Mouse (Mus musculus) right cerebral cortex, postnatal 10 days (tissue): ENCODE results near the gene Per1.

Experiments
- DNase-seq, 2 experiments: peaks; one replicate each; pipeline ENCODE4 v3.0.0; 2021; ENCODE audit warnings: low spot score in 2 of 2

Gene Per1

GRCm38 (mm10) chr11:69094697-69095429, at the start of gene Per1:
Gene Per1, plus strand, starts transcription at chr11:69095217.
- DNase-seq, result peak; percentile 100

GRCm38 (mm10) chr11:69045531-69046394, 49.3 kb upstream of the Per1 start, which contains the start of gene Aurkb:
Gene Aurkb, plus strand, starts transcription at chr11:69045647.
- DNase-seq, result peak; percentile 90 to 92

GRCm38 (mm10) chr11:69046395-69046774, 48.6 kb upstream of the Per1 start:
- DNase-seq, result peak in 1 of 2 experiments; percentile 10

GRCm38 (mm10) chr11:69047592-69047991, 47.4 kb upstream of the Per1 start:
- DNase-seq, result peak; percentile 17 to 33

GRCm38 (mm10) chr11:69048151-69048550, 46.9 kb upstream of the Per1 start:
- peak in 1 of 2 experiments; percentile 14 for DNase-seq

GRCm38 (mm10) chr11:69050748-69051147, 44.3 kb upstream of the Per1 start:
- peak in 1 of 2 experiments; percentile 23 for DNase-seq

- no peak for DNase-seq
Observed at GRCm38 (mm10) chr11:69051771-69052170, 43.2 kb upstream of the Per1 start.

GRCm38 (mm10) chr11:69052824-69053421, 42.1 kb upstream of the Per1 start:
- peak in 1 of 2 experiments; percentile 11 for DNase-seq

- no peak for DNase-seq
Observed at GRCm38 (mm10) chr11:69053848-69054247, 41.2 kb upstream of the Per1 start.

GRCm38 (mm10) chr11:69058265-69058664, 36.8 kb upstream of the Per1 start:
- DNase-seq, result no peak

- DNase-seq, result no peak
Observed at GRCm38 (mm10) chr11:69058729-69059356, 36.2 kb upstream of the Per1 start.

- DNase-seq, result peak; percentile 98 to 99
Observed at GRCm38 (mm10) chr11:69059357-69059974, 35.6 kb upstream of the Per1 start, which contains the start of gene Borcs6. Gene Borcs6, plus strand, starts transcription at chr11:69059717.

- DNase-seq, result peak in 1 of 2 experiments; percentile 68
Observed at GRCm38 (mm10) chr11:69059975-69060411, 35.0 kb upstream of the Per1 start.

- peak in 1 of 2 experiments; percentile 59 for DNase-seq
Observed at GRCm38 (mm10) chr11:69060448-69061254, 34.4 kb upstream of the Per1 start.

GRCm38 (mm10) chr11:69061255-69061912, 33.6 kb upstream of the Per1 start:
- peak in 1 of 2 experiments; percentile 48 for DNase-seq

- peak; percentile 82 to 90 for DNase-seq
Observed at GRCm38 (mm10) chr11:69062194-69062760, 32.7 kb upstream of the Per1 start.

GRCm38 (mm10) chr11:69062761-69063224, 32.2 kb upstream of the Per1 start:
- peak; percentile 94 for DNase-seq

- DNase-seq, result peak; percentile 59 to 85
Observed at GRCm38 (mm10) chr11:69063413-69064201, 31.4 kb upstream of the Per1 start.
